Mouse (Mus musculus) megakaryocyte progenitor cell, adult 5-6 weeks (primary cell): Measurements from ENCODE around the gene Atp6v1f. TPM values are rescaled to one million over a fixed set of nuclear protein-coding genes. Genes with fewer than 3 reads are reported as not detected.

Source experiments
- ATAC-seq: replicated peaks from 2 replicates; pipeline ENCODE4 v1.8.0; 2016; ENCODE audit warnings: mild to moderate bottlenecking, moderate TSS enrichment, inconsistent platforms; ENCODE audit not compliant: poor library complexity
- total RNA-seq, 2 experiments: library from RNA; stranded (forward) in 1 of 2; stranded (reverse) in 1 of 2; fragments of 157-497, 149-512 nt in 1 of 2; fragments of 200-1000 nt in 1 of 2; gene quantifications; 2 replicates each; pipeline versions ENCODE4 v1.2.3 to v1.2.4; 2015 to 2017

Atp6v1f gene
- total RNA-seq (2015): 205 and 206 TPM in 2 replicates
- 115 and 159 TPM in 2 replicates for total RNA-seq (2017)

DNA sequence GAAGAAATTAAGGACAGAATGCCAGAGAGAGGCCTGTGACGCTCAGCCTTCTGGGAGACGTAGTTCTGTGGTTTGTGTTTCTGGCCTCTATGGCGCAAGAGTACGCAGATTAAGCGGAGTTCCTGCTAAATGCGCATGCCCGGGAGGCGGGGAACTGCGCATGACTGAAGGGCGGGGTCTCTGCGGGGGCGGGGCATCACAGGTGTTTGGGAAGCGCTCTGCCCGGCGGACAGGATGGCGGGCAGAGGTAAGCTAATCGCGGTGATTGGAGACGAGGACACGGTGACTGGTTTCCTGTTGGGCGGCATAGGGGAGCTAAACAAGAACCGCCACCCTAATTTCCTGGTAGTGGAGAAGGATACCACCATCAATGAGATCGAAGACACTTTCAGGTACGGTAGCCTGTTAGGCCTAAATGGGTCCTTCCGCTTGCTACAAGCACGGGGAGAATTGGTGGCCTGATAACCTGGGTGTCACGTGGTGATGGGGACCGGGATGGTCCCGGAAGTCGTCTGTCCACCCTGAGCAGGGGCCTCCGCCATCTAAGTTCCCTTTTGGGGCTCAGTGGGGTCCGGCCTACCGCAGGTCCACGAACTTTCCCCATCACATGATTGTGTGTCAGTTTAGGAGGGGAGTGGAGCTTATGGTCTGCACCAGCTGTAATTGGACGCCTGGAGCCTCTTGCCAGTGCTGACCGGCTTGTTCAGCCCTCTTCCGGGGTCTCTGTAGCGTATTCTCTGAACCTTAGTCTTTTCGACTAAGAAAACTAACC, at the start of gene Atp6v1f:
TSS of gene Atp6v1f (plus strand) at position 136 of the 772 bp plus-strand sequence.
- ATAC-seq: peak; percentile 91

DNA sequence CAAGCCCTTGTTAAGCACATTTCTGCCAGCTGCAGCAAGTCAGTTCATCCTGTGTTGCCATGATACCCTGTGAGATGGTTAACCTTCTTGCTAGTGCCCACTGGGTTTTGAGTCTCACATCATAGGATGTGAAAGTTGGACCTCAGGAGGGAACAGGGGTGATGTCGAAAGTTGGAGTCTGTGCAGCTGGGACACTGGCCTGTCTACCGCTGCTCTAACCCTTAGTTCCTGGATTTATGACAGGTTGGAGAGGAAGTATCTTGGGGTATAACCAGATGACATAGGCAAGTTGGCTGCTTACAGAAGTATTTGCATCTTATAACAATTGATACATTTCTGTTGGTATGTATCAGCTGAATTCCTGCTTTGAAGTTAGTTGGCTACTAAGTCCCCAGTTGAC, 46.9 kb upstream of the Atp6v1f start:
- ATAC-seq: peak; percentile 46

DNA sequence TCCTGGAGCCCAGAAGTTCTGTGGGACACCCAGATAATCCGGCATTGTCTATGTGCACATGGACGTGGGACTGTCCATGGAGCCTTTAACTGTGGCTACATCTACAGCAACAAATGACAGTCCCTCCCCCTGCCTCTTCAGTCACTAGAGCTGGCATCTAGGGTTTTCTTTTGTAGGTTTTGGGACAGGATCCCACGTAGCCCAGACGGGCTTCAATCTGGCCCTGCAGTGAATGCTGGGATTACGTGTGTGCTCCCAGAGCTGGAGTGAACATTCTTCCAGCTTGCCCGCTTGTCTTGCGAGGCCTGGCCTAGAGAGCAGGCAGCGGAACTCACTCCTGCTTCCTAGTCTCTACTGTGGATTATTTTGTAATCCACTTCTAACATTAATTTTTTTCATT, 42.4 kb upstream of the Atp6v1f start:
- no peak for ATAC-seq

DNA sequence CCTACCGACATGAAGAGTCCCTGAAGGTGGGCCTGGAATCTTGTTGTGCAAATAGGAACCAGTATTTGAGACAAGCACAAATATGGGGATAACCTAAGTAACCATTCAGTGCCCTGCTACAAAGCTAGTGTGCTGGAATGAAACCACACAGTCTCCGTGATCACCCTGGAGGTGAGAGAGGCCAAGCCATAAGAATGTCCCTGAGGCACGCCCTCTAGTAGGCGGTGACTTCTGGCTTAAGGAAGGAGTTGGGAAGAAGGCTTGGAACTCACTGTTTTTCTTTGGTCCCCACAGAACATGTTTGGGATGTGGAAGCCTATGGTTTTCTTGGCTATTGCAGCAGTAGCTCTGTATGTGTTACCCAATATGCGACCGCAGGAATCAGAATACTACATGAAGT, 41.2 kb upstream of the Atp6v1f start:
- ATAC-seq: no peak

DNA sequence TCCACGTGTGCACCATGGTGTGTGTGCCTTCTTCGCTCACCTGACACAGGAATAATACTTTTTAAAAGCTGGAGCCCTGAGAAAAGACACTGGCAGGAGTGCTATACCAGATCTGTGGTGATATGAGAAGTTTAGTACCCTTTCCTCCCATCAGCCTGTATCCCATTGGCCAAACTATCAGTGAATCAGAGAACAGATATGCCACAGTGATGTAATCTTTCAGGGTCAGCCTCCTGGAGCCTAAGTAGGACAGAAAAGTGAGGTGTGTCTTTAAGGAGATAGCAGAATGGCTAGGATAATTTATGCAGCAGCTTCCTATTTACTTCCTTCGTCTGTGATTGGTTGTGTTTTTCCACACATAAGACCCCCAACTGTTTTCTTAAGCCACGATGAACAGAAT, 39.3 kb upstream of the Atp6v1f start:
- no peak for ATAC-seq

DNA sequence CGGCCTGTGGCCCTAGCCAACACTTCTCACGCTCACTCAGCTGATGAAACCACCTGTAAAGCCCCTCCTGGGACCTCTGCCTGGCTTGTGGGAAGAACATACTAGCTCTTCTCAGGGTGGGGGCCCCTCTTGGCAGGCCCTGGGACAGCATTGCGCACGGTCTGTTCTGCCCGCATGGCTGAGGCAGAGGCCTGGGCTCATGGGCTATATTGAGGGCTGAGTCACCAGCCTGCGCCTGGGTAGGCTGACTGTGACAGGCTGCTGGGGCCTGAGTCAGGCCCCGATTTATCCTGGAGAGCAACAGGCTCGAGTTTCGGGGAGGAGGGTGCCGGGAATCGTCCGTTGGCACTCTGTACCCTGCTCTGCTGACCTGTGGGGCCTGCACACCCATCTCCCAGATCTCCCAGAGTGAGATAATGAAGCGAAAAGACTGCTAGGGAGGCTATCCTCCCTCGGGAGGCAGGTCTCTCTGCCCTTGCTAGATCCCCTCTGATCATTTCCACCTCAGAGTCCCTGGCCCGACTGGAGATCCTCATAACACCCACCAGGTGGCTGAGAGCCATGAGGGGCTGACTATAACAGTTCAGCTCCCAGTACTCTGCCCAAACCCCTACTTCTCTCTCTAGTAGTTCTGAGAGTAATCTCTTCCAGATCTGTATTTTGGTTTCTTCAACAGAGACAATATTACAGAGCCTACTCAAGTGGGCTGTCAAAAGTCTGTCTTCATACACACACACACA, 36.7 kb upstream of the Atp6v1f start:
- ATAC-seq: no peak

DNA sequence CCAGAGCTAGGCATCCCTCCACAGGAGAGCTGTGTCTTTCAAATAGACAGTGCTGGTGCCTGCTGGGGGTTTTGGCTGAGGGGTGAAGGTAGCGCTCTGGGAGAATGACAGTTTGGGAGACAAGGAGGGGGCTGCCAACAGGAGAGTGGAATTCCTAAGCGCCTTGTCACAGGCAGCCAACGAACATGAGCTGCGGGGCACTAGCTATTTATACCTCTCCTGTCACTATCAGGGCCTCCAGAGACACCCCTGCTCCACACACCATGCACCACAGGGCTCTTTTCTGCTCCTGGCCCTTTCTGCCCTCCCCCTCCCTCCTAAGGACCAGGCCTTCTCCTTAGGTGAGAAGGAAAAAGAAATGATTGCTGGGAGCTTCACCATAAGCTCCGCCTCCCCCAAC, 36.0 kb upstream of the Atp6v1f start:
- ATAC-seq: no peak

DNA sequence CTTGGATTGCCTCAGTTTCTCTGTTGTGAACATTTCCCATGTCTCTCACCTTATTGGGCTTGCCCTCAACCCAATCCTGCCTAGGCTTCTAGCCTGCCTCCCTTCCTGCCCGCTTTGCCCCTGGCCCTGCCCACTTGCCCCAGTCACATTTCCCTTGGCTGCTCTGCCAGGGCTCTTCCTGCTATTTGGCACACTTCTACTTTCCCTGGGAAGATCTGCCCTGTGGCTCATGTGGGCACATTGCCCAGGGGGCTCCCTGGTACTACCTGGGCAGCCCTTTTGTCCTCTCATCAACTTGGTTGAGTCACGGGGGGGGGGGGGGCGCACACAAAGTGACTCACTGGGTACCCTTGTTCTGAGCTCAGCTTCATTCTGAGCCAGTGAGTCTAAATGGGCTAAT, 35.4 kb upstream of the Atp6v1f start:
- ATAC-seq: no peak

DNA sequence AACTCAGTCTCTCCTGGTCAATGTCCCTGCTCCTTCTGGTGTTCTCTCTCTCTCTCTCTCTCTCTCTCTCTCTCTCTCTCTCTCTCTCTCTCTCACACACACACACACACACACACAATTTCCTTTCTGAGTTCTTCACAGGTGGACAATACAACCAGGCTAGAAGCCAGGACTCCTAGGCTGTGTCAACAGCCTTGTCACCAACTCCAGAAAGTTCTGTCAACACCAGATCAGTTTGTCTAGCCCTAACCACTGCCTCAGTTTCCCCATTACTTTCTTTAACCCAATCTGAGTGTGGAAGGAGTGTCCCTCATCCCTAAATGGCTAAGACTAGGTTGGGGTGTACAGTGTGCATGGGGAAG, 34.9 kb upstream of the Atp6v1f start:
- no peak for ATAC-seq

DNA sequence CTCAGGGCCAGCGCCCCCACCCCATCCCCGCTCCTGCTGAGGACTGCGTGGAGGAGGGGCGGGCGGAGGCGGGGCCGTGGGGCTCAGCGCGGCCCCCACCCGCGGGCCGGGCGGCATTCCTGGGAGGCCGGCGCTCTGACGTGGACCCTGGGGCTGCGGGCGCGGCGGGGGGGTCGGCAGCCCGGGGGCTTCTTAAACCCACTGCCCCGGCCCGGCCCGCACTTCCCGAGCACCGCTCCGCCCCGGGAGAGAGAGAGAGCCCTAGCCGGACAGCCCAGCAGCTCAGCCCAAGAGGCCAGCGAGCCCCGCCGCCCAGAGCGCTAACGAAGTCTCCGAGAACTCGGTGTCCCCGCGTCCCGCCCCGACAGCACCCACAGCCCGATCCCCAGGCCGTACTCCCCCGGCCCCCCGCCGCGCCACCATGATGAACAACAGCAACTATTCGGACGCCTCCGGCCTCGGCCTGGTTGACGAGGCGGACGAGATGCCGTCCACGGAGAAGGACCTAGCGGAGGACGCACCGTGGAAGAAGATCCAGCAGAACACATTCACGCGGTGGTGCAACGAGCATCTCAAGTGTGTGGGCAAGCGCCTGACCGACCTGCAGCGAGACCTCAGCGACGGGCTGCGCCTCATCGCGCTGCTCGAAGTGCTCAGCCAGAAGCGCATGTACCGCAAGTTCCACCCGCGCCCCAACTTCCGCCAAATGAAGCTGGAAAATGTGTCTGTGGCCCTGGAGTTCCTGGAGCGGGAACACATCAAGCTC, 34.3 kb upstream of the Atp6v1f start, which contains the start of gene Flnc:
TSS of gene Flnc (plus strand) at position 219 of the 766 bp plus-strand sequence.
- ATAC-seq: 0 out of 2 replicates have a peak, but pooled peaks have one; percentile 32

DNA sequence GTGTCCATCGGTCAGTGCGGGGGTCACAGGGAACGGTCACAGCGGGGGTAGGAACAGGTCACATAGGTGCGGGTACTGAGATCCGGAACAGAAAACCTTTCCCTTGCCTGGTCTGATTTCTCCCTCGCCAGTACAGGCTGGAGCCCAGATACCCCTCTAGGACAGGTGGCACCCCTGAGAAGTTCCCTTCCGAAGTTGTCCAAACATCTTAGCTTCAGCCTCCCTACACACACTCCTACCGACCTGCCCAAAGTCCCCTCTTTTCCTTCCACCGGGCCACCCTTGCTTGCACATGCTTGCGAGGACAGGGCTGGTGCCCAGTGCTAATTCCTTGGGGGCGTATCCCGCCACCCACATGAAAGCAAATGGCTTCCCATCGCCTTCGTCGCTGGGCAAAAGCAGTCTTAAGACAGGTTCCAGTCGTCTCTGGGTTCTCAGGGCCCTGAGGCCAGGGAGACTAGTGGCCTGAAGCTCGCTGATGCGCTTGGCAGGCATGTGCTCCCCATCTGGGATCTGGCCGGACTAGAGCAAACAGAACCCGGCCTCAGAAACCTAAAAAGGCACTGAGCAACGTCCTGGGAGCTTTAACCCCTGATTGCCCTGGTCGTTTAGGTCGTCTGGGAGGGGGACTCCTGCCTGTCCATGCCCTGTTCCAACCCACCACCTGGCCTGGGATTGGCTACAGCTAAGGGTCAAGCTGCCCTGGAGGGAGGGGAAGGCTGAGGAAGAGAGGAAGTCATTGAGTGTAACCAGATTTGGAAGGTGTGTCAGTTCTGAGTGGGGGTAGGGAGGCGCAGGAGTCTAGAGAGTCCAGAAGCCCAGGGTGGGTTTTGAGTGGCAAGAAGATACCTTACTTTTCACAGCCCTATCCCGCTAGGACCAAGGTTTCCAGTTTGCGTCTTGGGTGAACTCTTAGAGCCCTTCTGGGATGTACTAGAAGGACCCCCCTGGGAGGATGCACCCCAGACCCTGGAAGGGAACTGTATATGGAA, 33.4 kb upstream of the Atp6v1f start:
- no peak for ATAC-seq

DNA sequence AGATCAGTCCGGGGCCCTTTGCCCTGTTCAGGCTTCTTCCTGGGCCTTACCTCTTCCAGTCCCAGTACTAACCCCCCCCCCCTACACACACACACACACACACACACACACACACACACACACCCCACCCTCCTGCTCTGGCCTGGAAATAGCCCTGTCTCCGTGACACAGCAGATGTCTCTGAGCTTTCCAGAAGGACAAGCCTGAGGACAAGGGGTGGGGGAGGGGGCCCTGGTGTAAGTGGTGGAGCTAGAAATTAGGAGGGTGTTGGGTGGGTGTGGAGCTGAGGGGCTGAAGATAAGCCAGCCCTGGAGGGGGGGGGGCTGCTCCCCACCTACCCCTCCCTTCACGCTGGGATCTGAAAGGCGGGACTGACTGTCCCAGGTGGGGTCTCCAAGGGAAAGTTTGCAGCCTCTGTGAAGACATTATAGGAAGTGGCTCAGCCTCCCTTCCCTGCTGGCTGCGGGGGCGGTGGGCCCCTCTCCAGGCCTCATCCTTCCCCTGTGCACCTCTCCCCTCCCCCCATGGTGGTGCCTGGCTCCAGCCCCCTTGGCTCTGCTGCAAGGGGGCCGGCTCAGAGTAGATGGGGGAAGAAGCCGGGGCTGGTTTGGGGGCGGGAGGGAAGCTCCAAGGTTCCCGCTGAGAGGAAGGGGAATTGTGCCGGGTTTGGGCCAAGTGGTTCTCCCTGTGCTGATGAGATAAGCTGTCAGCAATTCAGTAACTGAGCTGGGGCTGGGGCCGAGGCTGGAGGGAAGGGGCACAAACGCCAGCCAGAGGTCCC, 32.4 kb upstream of the Atp6v1f start:
- ATAC-seq: no peak

DNA sequence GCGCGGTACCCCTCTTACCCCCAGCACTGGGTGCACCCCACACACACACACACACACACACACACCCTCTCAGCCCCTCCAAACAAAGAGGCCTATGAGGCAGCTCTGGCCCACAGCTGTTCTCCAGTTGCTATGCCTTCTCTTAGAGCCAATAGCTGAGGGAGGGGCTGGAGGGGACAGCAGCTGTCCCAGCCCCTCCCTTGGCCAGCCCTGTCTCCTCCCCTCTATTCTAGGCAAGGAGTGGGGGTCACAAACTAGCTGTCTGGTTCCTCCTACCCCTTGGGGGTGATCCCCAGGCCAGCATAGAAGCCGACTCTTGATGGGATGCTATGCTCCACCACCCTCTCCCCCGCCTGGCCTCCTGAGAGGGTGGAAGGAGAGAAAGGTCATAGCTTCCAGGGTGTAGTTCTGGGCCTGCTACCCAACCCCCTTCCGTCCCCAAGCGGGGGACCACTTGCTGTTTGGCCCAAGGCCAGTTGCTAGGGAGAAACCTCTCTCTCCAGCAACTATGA, 31.5 kb upstream of the Atp6v1f start:
- ATAC-seq: no peak

DNA sequence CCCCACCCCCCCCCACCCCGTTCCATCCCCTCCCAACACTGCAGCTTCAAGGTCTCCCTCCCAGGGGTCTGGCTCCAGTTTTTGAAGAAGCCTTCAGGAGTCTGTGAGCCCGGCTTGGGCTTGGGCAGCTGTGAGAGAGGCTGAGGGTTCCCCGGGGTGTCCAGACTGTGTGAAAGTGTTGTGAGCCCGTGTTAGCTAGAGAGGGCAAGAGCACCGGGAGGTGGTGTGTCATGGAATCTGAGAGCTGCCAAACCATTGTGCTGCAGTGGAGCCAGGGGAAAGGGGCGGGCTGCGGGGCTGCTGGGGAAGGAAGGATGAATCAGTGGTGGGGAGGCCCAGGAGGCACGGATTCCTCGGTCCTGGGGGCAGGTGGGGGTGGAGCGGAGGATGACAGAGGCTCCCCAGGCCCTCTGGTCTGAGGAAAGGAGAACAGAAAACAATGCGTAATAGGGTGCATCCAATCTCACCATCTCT, 31.0 kb upstream of the Atp6v1f start:
- ATAC-seq: no peak

DNA sequence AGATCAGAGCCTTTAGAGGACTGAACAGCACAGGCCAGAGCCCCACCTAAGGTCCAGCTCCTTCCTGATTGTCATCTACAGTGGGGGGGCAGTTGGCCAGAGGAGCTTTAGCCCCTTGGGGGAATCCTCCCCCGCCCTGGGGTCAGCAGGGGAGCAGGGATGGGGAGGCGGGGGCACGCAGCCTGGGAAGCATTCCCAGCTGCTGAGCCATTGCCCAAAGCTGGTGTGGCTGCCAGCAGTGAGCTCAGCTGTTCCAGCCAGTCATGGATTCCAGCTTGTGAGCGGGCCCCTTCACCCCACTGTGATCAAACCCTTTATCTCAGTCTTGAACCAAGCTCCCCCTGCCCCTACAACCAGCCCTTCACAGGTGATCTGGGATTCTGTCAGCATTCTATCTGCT, 28.3 kb upstream of the Atp6v1f start:
- no peak for ATAC-seq

DNA sequence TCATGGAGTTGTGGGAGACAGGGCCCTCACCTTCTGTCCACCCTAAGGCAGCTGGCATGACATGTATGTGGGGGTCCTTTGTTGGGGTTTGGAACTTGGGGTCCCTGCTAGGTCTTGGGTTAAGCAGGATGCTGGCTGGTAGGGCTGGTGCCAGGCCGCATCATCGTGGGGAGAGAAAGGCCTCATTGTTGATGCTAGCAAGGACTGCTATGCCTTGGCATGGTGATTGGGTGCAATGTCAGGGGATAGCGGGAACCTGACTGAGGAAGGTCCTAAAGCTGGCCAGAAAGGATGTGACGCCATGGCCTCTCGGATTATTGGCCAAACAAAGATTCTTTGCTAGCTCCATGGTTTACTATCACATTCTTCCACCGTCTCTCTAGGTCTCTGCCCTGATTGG, 27.7 kb upstream of the Atp6v1f start:
- ATAC-seq: no peak

DNA sequence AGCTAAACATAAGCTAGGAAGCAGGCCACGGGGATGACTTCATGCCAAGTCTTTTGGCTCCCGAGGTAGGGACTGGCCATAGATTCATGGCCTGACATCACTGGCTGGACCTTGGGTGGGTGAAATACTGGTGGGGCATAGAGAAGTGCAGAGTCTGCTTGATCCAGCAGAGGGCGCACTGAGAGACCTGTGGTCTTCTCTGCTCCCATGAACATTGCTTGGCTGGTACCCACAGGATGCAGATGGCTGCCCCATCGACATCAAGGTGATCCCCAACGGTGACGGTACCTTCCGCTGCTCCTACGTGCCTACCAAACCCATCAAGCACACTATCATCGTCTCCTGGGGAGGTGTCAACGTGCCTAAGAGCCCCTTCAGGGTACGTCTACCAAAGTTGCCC, 22.7 kb upstream of the Atp6v1f start:
- ATAC-seq: peak; percentile 82

DNA sequence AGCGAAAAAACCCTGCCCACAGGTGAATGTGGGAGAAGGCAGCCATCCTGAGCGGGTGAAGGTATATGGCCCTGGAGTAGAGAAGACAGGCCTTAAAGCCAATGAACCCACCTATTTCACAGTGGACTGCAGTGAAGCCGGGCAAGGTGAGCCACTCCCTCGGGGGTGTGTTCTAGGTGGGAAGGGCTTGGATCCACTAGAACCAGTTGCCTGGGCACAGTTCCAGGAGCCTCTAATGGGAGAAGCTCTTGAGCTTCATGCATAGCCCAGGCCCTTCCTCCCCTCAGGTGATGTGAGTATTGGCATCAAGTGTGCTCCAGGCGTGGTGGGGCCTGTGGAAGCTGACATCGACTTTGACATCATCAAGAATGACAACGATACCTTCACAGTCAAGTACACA, 22.2 kb upstream of the Atp6v1f start:
- ATAC-seq: no peak

DNA sequence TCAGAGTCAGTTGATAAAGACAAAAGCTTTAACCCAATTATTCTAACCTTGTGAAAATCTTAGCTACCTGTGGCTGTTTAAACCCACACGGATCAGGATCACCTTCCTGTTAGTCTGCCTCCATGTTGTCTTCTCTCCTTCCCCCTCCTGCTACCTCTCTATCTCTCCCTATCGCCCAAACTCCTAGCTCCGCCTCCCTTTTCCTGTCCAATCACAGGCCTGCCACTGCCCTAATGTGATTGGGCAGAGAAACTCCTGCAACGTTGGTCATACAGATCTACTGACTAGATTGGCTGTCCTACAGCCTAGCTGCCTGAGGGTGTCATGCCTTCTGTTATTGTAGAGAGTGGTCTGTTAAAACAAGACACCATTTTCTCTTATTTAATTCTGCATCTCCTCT, 17.7 kb upstream of the Atp6v1f start:
- ATAC-seq: peak; percentile 45
